Mouse (Mus musculus): Measurements from ENCODE around the gene Olfr867.

The Olfr867 gene

GRCm38 (mm10) chr9:20057462-20057861 is at the start of gene Olfr867:
Gene Olfr867, minus strand, starts transcription at chr9:20057562.
- DNase-seq (ENCODE audit: low spot score): no peak

- no peak for DNase-seq (ENCODE audit: low spot score)
These were observed 41.0 kb upstream of the Olfr867 start, which contains the start of gene Olfr868 for GRCm38 (mm10) chr9:20098326-20098725. Gene Olfr868, plus strand, starts transcription at chr9:20098626.

GRCm38 (mm10) chr9:20073523-20074177 is 16.3 kb upstream of the Olfr867 start:
- no peak for DNase-seq (ENCODE audit: low spot score)

- DNase-seq (ENCODE audit: low spot score): no peak
These were observed 13.9 kb upstream of the Olfr867 start for GRCm38 (mm10) chr9:20071291-20071690.

- no peak for DNase-seq (ENCODE audit: low spot score)
These were observed 12.9 kb upstream of the Olfr867 start for GRCm38 (mm10) chr9:20070236-20070635.

- DNase-seq (ENCODE audit: low spot score): no peak
These were observed 9.4 kb downstream of the Olfr867 start for GRCm38 (mm10) chr9:20047964-20048363.

GRCm38 (mm10) chr9:20027935-20028334 is 29.4 kb downstream of the Olfr867 start, which contains the start of gene Olfr866:
Gene Olfr866, minus strand, starts transcription at chr9:20028035.
- no peak for DNase-seq (ENCODE audit: low spot score)

Measured in left cerebral cortex, adult 11 months (tissue).